Mouse (Mus musculus) gonadal fat pad, adult 2 months (tissue): ENCODE data around the gene Mettl7a1. TPM values are rescaled to one million over a fixed set of nuclear protein-coding genes. Genes with fewer than 3 reads are reported as not detected.
"Not testable (repeated sequence)": the region's sequence is repeated elsewhere in the genome, so short reads cannot be mapped to it uniquely, and the experiment has no call there.

ENCODE experiments used
- DNase-seq: peaks from one replicate; pipeline ENCODE4 v3.0.0-alpha.2; 2012; ENCODE audit warnings: low read depth
- polyA plus RNA-seq: library from polyadenylated mRNA; depleted of rRNA; stranded (reverse); fragments of >200 nt; gene quantifications from 2 replicates; pipeline ENCODE4 v1.2.3, GENCODE M21; 2012; rRNA removed

Gene Mettl7a1
- polyA plus RNA-seq, 1 experiment: 259 TPM

GRCm38 (mm10) chr15:100341314-100341980 is 37.5 kb downstream of the Mettl7a1 start:
- not testable (repeated sequence) for DNase-seq

DNA sequence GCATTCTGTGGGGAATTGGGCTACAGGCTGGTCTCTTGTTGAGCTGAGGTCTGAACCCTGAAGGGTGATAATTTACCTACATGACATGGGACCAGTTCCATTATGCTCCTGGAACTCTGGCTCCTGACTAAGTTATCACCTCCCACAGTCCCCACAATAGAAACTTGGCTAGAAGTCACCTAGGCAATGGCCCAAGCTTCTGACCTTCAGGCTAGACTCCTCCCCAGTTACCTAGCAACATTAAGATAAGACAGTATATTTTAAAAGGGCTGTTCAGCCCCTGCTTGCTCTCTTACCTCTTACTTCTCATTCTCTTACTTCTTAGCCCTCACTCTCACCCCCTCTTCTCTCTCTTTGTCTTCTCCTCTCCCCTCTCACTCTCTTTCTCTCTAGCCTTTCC is 41.5 kb downstream of the Mettl7a1 start:
- no peak for DNase-seq

DNA sequence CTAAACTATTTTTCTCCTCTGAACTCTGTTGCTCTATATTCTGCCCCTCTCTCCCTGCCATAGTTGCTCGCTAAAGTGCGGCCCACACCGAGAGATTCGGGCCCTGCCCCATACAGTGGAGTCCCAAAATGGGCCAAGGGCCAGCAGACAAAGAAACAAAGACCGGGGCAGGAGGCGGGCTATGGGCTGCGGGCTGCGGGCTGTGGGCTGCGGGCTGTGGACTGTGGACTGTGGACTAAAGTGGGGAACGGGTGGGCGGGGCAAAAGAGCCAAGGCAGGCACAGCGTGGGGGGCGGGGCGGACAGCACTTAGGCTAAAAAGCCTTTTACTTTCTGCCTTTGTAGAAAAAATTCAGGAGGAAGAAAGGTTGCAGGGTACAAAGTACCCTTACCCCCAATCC is 42.8 kb downstream of the Mettl7a1 start:
- DNase-seq: no peak

DNA sequence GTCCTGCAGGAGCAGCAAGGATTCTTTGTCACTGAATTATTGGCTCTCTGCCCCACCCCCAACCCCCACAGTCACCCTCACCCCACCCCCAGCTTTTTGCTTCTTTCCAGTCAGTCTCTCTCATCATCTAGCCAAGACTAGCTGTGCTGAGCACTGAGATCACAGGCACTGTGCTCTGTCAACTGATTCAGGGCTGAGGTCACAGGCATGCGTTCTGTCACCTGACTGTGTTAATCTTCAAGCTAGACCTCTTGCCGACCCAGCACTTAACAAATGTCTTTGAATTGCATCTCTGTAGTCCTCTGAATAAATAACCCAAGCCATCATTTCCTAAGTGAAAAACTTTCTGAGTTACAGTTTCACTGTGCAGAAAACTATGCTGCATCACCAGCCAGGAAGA is 45.6 kb downstream of the Mettl7a1 start:
- DNase-seq: no peak

GRCm38 (mm10) chr15:100351501-100352060 is 47.6 kb downstream of the Mettl7a1 start:
- DNase-seq: no peak

GRCm38 (mm10) chr15:100352711-100353250 is 48.8 kb downstream of the Mettl7a1 start, which contains the start of the genes Methig1 and Mettl7a2:
Methig1 (plus strand) TSS chr15:100353149.
Mettl7a2 (plus strand) TSS chr15:100353200.
- DNase-seq: no peak

- not testable (repeated sequence) for DNase-seq
These were observed 49.5 kb downstream of the Mettl7a1 start for GRCm38 (mm10) chr15:100353399-100353798.

DNA sequence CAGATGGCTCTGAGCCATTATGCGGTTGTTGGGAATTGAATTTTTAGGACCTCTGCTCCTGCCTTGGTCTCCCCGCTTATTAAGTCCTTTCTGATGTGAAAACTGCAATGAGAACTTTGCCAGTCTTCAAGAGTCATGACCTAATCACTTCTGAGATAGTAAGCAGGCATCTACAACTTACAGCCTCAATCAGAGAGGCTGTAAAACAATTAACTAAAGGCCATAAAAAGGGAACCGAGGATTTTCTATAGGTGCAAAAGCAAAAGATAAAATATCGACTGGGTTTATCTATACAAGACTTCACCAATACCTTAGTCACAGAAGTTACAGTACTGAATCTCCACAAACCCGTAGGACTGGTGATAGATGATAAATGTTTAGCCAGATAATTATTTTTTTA is 51.9 kb downstream of the Mettl7a1 start:
- DNase-seq: no peak

GRCm38 (mm10) chr15:100364242-100364641 is 60.3 kb downstream of the Mettl7a1 start, which contains the start of gene Higd1c:
Higd1c (plus strand) TSS chr15:100364542.
- DNase-seq: no peak

DNA sequence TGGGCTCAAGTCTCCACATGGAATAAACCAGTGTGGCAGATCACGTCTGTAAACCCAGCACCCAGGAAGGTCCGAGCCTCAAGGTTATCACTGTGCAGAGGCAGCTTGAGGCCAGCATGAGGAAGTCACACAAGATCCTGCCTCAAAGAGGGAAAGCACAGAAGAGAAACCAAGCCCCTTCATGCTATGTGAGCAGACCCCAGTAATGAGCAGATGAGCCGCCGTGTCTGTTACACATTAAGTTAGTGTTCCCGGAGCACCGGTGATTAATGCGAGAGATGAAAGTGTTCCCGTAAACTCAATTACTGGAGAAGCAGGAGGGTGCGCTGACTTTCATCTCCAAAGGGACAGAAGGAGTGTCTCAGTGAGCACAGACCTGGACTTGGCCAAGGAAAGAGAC is 62.0 kb downstream of the Mettl7a1 start:
- DNase-seq: not testable (repeated sequence)

DNA sequence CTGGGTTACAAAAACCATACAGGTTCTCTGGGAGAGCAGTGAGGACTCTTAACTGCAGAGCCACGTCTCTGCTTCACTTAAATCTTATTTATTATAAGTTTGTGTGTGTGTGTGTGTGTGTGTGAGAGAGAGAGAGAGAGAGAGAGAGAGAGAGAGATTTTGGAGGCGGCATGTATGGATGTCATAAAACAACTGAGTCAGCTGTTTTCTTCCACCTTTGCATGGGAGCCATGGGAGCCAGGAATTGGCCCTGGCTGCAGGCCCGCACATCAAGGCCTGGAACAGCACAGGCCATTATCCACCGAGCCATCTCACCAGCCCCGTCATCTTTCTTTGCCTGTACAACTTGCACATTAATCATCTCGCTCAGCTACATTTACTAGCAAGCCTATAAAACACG is 63.2 kb downstream of the Mettl7a1 start:
- DNase-seq: no peak

DNA sequence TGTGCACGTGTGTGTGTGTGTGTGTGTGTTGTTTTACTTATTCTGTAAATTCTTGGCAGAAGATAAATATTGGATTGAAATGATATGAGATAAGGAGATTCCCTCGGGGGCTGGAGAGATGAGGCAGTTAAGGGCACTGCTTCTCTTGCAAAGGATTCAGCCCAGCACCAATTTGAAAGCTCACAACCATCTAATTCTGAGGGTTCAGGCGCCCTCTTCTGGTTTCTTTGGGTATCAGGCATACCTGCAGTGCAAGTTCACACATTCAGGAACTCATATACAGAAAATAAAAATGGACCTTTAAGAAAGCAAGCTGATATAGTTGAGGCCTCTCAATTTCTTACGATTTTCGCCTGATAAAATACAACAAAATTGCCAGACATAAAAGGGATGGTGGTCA is 71.1 kb downstream of the Mettl7a1 start:
- no peak for DNase-seq

GRCm38 (mm10) chr15:100377847-100378505 is 74.0 kb downstream of the Mettl7a1 start:
- DNase-seq: not testable (repeated sequence)

Other genes with a start within 250 kb of the Mettl7a1 start
- 35.1 and 38.7 TPM in 2 replicates for gene Atf1, start 76.3 kb upstream of the Mettl7a1 start, polyA plus RNA-seq
- gene Tmprss12, start 23.3 kb upstream of the Mettl7a1 start, polyA plus RNA-seq: not detected in 2 replicates
- gene Mettl7a3, start 30.8 kb downstream of the Mettl7a1 start, polyA plus RNA-seq: 0.16 and 0.56 TPM in 2 replicates
- gene Methig1, start 49.0 kb downstream of the Mettl7a1 start, polyA plus RNA-seq: 0.09 TPM in 1 of 2 replicates, not detected in the other
- 0.15 TPM in 1 of 2 replicates, not detected in the other for gene Mettl7a2, start 49.1 kb downstream of the Mettl7a1 start, polyA plus RNA-seq
- not detected in 2 replicates for gene Higd1c, start 60.4 kb downstream of the Mettl7a1 start, polyA plus RNA-seq
- 0.36 and 0.37 TPM in 2 replicates for gene Gm5475, start 118.0 kb downstream of the Mettl7a1 start, polyA plus RNA-seq
- 106 and 126 TPM in 2 replicates for gene Slc11a2, start 120.9 kb downstream of the Mettl7a1 start, polyA plus RNA-seq
- gene Letmd1, start 164.9 kb downstream of the Mettl7a1 start, polyA plus RNA-seq: 47.8 and 59.6 TPM in 2 replicates
- 7.8 and 9.1 TPM in 2 replicates for gene Csrnp2, start 191.3 kb downstream of the Mettl7a1 start, polyA plus RNA-seq
- gene Tfcp2, start 247.9 kb downstream of the Mettl7a1 start, polyA plus RNA-seq: 11.4 and 14.6 TPM in 2 replicates